Mouse (Mus musculus) olfactory bulb, adult 2 months (tissue): ENCODE results near the gene Med25.

ENCODE experiments used
- CTCF ChIP-seq: fragments of 200-500 bp; IDR thresholded peaks from 2 replicates; pipeline ENCODE4 v1.5.1; 2012; ENCODE audit warnings: low read depth, mild to moderate bottlenecking, low read length, moderate library complexity; ENCODE audit not compliant: insufficient read depth
- POLR2A ChIP-seq: fragments of 200-500 bp; IDR thresholded peaks from 2 replicates; pipeline ENCODE4 v1.6.1; 2012; ENCODE audit warnings: mild to moderate bottlenecking, low read depth, low read length, moderate library complexity; ENCODE audit not compliant: insufficient read depth

- TF ChIP-seq CTCF, result no peak
- no peak for TF ChIP-seq POLR2A
Measured at GRCm38 (mm10) chr7:44938680-44939079, 46.2 kb upstream of the Med25 start.
